Mouse (Mus musculus): ENCODE results near the gene Proser3. TPM values are rescaled to one million over a fixed set of nuclear protein-coding genes. Genes with fewer than 3 reads are reported as not detected.

Gene Proser3
- polyA plus RNA-seq, 1 experiment = not detected

GRCm38 (mm10) chr7:30585170-30585569 is 33.1 kb upstream of the Proser3 start:
- Histone ChIP-seq H3K4me3 (ENCODE audit: insufficient read depth, low read depth, low read length) (no peak overlapping the region), H3K27ac (ENCODE audit: insufficient read depth, low read depth, low read length) (no peak overlapping the region), H3K4me1 (ENCODE audit: control insufficient read depth, insufficient read depth, low read length) (peaks cover 19% of the 10 kb centered on the region)
- WGBS = 94% methylated on average over 7 of the region's 7 CpGs
- no peak for TF ChIP-seq POLR2A (IDR thresholded peaks at IDR 0.05; ENCODE audit: insufficient read depth, low read depth, low read length)

DNA sequence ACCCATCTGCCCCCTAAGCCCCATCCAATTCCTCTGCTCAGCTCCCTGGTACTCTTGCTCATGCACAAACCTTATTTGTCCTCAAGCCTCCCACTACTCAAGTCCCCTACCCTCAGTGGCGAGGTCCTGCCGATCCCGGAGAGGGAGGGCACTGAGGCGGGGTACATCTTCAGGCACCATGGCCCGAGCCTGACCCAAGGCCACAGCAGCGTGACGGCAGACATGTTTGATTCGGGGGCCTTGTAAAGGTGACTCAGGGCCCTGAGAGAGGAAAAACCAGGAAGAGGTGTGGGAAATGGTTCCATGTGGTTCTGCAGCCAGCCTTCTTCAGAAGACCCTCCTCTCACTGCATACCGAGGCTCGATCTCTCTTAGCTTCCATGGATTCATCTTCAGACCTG is 32.2 kb upstream of the Proser3 start:
- TF ChIP-seq CTCF (IDR thresholded peaks at IDR 0.05; ENCODE audit: insufficient read depth, low read depth, low read length) = no peak
- no peak for TF ChIP-seq POLR2A (IDR thresholded peaks at IDR 0.05; ENCODE audit: insufficient read depth, low read depth, low read length)
- Histone ChIP-seq H3K4me1 (ENCODE audit: control insufficient read depth, insufficient read depth, low read length) (peaks cover 14% of the 10 kb centered on the region), H3K27ac (ENCODE audit: insufficient read depth, low read depth, low read length) (no peak overlapping the region), H3K4me3 (ENCODE audit: insufficient read depth, low read depth, low read length) (no peak overlapping the region)
- 92% methylated on average over 10 of the region's 10 CpGs for WGBS

DNA sequence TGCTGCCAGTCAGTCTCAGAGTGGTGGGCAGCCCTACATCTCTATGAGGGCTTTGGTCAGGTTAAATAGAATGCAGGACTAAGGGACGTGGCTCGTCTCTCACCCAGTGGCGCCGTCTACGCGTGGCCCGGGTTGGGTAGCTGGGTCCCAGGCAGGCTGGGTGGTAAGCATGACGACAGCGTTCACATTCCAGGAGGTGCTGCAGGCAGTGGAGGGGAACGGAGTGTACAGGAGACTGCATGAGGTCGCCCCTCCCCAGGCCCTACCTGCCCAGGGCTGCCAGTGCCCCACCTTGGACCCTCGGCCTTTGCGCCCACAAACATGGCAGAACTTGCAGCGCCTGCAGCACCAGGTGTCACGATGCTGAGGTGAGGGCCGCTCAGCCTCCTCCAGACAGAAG is 29.4 kb upstream of the Proser3 start:
- Histone ChIP-seq H3K4me1 (ENCODE audit: control insufficient read depth, insufficient read depth, low read length) (peaks cover 8% of the 10 kb centered on the region), H3K27ac (ENCODE audit: insufficient read depth, low read depth, low read length) (no peak overlapping the region), H3K4me3 (ENCODE audit: insufficient read depth, low read depth, low read length) (no peak overlapping the region)
- no peak for TF ChIP-seq POLR2A (IDR thresholded peaks at IDR 0.05; ENCODE audit: insufficient read depth, low read depth, low read length)
- TF ChIP-seq CTCF (IDR thresholded peaks at IDR 0.05; ENCODE audit: insufficient read depth, low read depth, low read length) = no peak
- WGBS = 96% methylated on average over 16 of the region's 16 CpGs

DNA sequence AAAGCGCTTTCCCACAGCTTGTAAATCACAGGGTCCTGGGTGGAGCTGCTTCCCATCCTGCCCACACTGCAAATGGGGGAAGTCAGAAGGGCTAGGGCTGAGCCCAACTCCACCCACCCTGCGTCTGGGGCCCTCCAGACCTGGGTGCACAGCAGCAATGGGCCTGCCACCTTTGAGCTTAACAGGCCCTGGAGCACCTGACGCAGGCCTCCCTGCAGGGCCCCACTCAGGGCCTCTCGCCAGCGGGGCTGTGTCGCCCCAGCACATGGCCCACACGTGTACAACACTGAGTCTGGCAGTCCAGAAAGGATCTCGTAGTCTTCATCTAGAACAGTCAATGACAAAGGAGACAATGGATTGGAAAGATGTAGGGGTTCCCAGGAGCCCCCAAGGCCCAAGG is 27.9 kb upstream of the Proser3 start:
- WGBS = 93% methylated on average over 8 of the region's 8 CpGs

GRCm38 (mm10) chr7:30572969-30573368 is 20.9 kb upstream of the Proser3 start:
- Histone ChIP-seq H3K4me3 (ENCODE audit: insufficient read depth, low read depth, low read length) (no peak overlapping the region), H3K4me1 (ENCODE audit: control insufficient read depth, insufficient read depth, low read length) (no peaks in the 10 kb centered on the region; the same call in 1 of the 2 replicates), H3K27ac (ENCODE audit: insufficient read depth, low read depth, low read length) (no peak overlapping the region)
- TF ChIP-seq CTCF (IDR thresholded peaks at IDR 0.05; ENCODE audit: insufficient read depth, low read depth, low read length) (no peak), POLR2A (IDR thresholded peaks at IDR 0.05; ENCODE audit: insufficient read depth, low read depth, low read length) (no peak)
- WGBS = 32% methylated on average over 2 of the region's 2 CpGs

More for the DNA sequence above, 27.9 kb upstream of the Proser3 start:
- Histone ChIP-seq H3K4me3 (ENCODE audit: insufficient read depth, low read depth, low read length) (no peak overlapping the region), H3K27ac (ENCODE audit: insufficient read depth, low read depth, low read length) (no peak overlapping the region), H3K4me1 (ENCODE audit: control insufficient read depth, insufficient read depth, low read length) (no peaks in the 10 kb centered on the region)
- no peak for TF ChIP-seq POLR2A (IDR thresholded peaks at IDR 0.05; ENCODE audit: insufficient read depth, low read depth, low read length)
- no peak for TF ChIP-seq CTCF (IDR thresholded peaks at IDR 0.05; ENCODE audit: insufficient read depth, low read depth, low read length)

GRCm38 (mm10) chr7:30572389-30572788 is 20.3 kb upstream of the Proser3 start:
- TF ChIP-seq CTCF (IDR thresholded peaks at IDR 0.05; ENCODE audit: insufficient read depth, low read depth, low read length) = no peak
- no peak for TF ChIP-seq POLR2A (IDR thresholded peaks at IDR 0.05; ENCODE audit: insufficient read depth, low read depth, low read length)
- no peak overlapping the region for H3K4me3 ChIP-seq (ENCODE audit: insufficient read depth, low read depth, low read length)
- no peak overlapping the region for H3K27ac ChIP-seq (ENCODE audit: insufficient read depth, low read depth, low read length)
- no peaks in the 10 kb centered on the region; the same call in 1 of the 2 replicates for H3K4me1 ChIP-seq (ENCODE audit: control insufficient read depth, insufficient read depth, low read length)
- WGBS = 84% methylated on average over 5 of the region's 5 CpGs

GRCm38 (mm10) chr7:30567555-30567954 is 15.5 kb upstream of the Proser3 start:
- no peak overlapping the region for H3K4me3 ChIP-seq (ENCODE audit: insufficient read depth, low read depth, low read length)
- no peak overlapping the region for H3K27ac ChIP-seq (ENCODE audit: insufficient read depth, low read depth, low read length)
- peaks cover 7% of the 10 kb centered on the region for H3K4me1 ChIP-seq (ENCODE audit: control insufficient read depth, insufficient read depth, low read length)
- TF ChIP-seq CTCF (IDR thresholded peaks at IDR 0.05; ENCODE audit: insufficient read depth, low read depth, low read length) = no peak
- no peak for TF ChIP-seq POLR2A (IDR thresholded peaks at IDR 0.05; ENCODE audit: insufficient read depth, low read depth, low read length)
- WGBS = 90% methylated on average over 11 of the region's 11 CpGs

DNA sequence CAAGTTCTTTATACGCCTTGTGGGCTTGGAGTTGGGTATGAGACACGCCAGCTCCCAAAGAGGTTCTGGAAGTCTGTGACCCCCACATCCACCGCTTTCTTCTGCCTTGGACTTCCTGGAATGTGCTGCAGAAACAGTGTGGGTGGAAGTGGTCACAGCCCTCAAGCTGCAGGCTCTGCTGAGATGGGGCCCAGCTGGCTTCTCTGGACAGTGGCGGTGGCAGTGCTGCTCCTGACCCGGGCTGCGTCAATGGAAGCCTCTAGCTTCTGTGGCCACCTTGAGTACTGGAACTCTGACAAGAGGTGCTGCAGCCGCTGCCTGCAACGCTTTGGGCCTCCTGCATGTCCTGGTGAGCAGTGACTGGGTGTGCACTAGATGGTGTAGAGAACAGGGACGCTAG is 13.9 kb upstream of the Proser3 start:
- H3K27ac ChIP-seq (ENCODE audit: insufficient read depth, low read depth, low read length) = no peak overlapping the region
- H3K4me3 ChIP-seq (ENCODE audit: insufficient read depth, low read depth, low read length) = no peak overlapping the region
- TF ChIP-seq POLR2A (IDR thresholded peaks at IDR 0.05; ENCODE audit: insufficient read depth, low read depth, low read length) (no peak), CTCF (IDR thresholded peaks at IDR 0.05; ENCODE audit: insufficient read depth, low read depth, low read length) (no peak)
- H3K4me1 ChIP-seq (ENCODE audit: control insufficient read depth, insufficient read depth, low read length) = peaks cover 10% of the 10 kb centered on the region
- 83% methylated on average over 9 of the region's 9 CpGs for WGBS

- WGBS = 92% methylated on average over 12 of the region's 12 CpGs
- Histone ChIP-seq H3K4me3 (ENCODE audit: insufficient read depth, low read depth, low read length) (no peak within 1 kb of the TSS), H3K27ac (ENCODE audit: insufficient read depth, low read depth, low read length) (no peak within 1 kb of the TSS), H3K4me1 (ENCODE audit: control insufficient read depth, insufficient read depth, low read length) (peaks cover 10% of the 10 kb centered on the region)
- TF ChIP-seq CTCF (IDR thresholded peaks at IDR 0.05; ENCODE audit: insufficient read depth, low read depth, low read length) = no peak
- no peak for TF ChIP-seq POLR2A (IDR thresholded peaks at IDR 0.05; ENCODE audit: insufficient read depth, low read depth, low read length)
Observed at GRCm38 (mm10) chr7:30564970-30565571, 13.0 kb upstream of the Proser3 start, which contains the start of gene Igflr1. Gene Igflr1 (plus strand): TSS chr7:30565427.

All from olfactory bulb, adult 2 months (tissue).